Mouse (Mus musculus) kidney, postnatal 36 days (tissue): ENCODE results near the gene Pfkfb3.

Experiments used
- DNase-seq, 2 experiments: peaks; one replicate each; pipeline ENCODE4 v3.0.0; 2021 to 2022; ENCODE audit warnings: mixed read lengths in 2 of 2

Pfkfb3 gene

GRCm38 (mm10) chr2:11428621-11429020, 125.3 kb downstream of the Pfkfb3 start:
- DNase-seq = no peak

DNA sequence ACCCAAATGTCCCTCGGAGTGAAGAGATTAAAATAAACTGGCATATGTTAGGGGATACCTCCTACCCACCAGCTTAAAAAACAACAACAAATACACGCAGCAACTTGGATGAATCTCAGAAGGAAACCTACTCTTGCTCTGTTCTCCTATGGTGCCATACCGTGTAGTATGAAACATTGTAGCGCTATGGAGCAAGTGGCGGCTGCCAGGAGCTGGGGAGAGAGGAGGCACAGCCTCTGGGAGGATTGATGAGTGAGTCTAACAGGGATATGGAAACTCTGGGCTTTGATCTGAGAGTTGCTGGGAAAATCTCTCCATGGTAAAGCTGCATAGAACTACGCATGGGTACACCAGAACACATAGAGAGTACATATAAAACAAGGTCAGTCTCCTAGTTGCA, 126.3 kb downstream of the Pfkfb3 start:
- DNase-seq = no peak

GRCm38 (mm10) chr2:11426379-11426778, 127.5 kb downstream of the Pfkfb3 start:
- DNase-seq = peak; percentile 45 to 46

GRCm38 (mm10) chr2:11425421-11426131, 128.3 kb downstream of the Pfkfb3 start:
- DNase-seq = peak; percentile 74 to 82

DNA sequence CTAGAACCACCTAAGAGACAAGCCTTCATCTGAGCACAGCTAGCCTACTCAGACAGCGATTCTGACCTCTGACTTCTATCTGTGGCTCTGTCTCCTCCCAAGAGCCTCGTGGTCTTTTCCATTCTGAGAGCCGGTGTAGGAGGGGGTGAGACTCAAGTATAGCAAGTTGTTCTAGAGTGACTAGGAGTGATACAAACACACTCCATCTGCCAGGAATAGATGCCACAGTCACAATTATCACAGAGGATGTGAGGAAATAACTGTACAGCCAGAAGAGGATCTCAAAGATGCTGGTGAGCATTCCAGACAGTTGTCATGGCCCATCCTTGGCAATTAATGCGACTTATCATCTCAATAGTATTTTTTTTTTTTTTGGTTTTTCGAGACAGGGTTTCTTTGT, 129.6 kb downstream of the Pfkfb3 start:
- DNase-seq = no peak

- DNase-seq = no peak
Measured at GRCm38 (mm10) chr2:11423421-11423820, 130.5 kb downstream of the Pfkfb3 start.

GRCm38 (mm10) chr2:11422384-11422783, 131.5 kb downstream of the Pfkfb3 start:
- peak in 1 of 2 experiments; percentile 49 for DNase-seq
